Mouse (Mus musculus) erythroblast, embryonic 14.5 days (primary cell): ENCODE results near the gene Oas1f.

Experiments
- GATA1 ChIP-seq: IDR thresholded peaks from 2 replicates; pipeline ENCODE4 v1.6.1; 2012; ENCODE audit warnings: low read length, inconsistent platforms, mixed read lengths
- TAL1 ChIP-seq: IDR thresholded peaks from 3 replicates; pipeline ENCODE4 v1.6.1; 2012; ENCODE audit warnings: low read length, inconsistent platforms, mixed read lengths

GRCm38 (mm10) chr5:120887831-120888230, 40.7 kb downstream of the Oas1f start:
- TF ChIP-seq TAL1 (no peak), GATA1 (no peak)
